Mouse (Mus musculus) cerebellum, postnatal 25 days (tissue): ENCODE results near the gene Rtn4r.

Source experiments
- DNase-seq, 2 experiments: peaks; one replicate each; pipeline ENCODE4 v3.0.0; 2021; ENCODE audit warnings: mixed read lengths in 2 of 2

The Rtn4r gene

GRCm38 (mm10) chr16:18159255-18159654, 31.8 kb downstream of the Rtn4r start:
- no peak for DNase-seq

- no peak for DNase-seq
Measured at GRCm38 (mm10) chr16:18159778-18160177, 32.3 kb downstream of the Rtn4r start.

GRCm38 (mm10) chr16:18160514-18160913, 33.1 kb downstream of the Rtn4r start:
- DNase-seq, result peak in 1 of 2 experiments; percentile 14

GRCm38 (mm10) chr16:18161190-18161589, 33.7 kb downstream of the Rtn4r start:
- DNase-seq, result no peak

GRCm38 (mm10) chr16:18164642-18165238, 37.3 kb downstream of the Rtn4r start:
- DNase-seq, result peak; percentile 42 to 58

GRCm38 (mm10) chr16:18166613-18167190, 39.3 kb downstream of the Rtn4r start:
- peak; percentile 47 to 67 for DNase-seq

GRCm38 (mm10) chr16:18169156-18169555, 41.7 kb downstream of the Rtn4r start:
- no peak for DNase-seq

GRCm38 (mm10) chr16:18169776-18170175, 42.3 kb downstream of the Rtn4r start:
- DNase-seq, result peak in 1 of 2 experiments; percentile 8

GRCm38 (mm10) chr16:18172266-18172855, 44.9 kb downstream of the Rtn4r start:
- DNase-seq, result peak; percentile 88 to 95

- DNase-seq, result peak in 1 of 2 experiments; percentile 29
Measured at GRCm38 (mm10) chr16:18173231-18173630, 45.8 kb downstream of the Rtn4r start.

- no peak for DNase-seq
Measured at GRCm38 (mm10) chr16:18173788-18174187, 46.3 kb downstream of the Rtn4r start.

- peak; percentile 47 to 57 for DNase-seq
Measured at GRCm38 (mm10) chr16:18175817-18176541, 48.5 kb downstream of the Rtn4r start.

GRCm38 (mm10) chr16:18176758-18177157, 49.3 kb downstream of the Rtn4r start:
- DNase-seq, result peak in 1 of 2 experiments; percentile 67

GRCm38 (mm10) chr16:18179591-18179990, 52.1 kb downstream of the Rtn4r start:
- no peak for DNase-seq

- no peak for DNase-seq
Measured at GRCm38 (mm10) chr16:18181398-18181797, 54.0 kb downstream of the Rtn4r start.

GRCm38 (mm10) chr16:18182766-18183165, 55.3 kb downstream of the Rtn4r start:
- no peak for DNase-seq

- no peak for DNase-seq
Measured at GRCm38 (mm10) chr16:18185715-18186449, 58.4 kb downstream of the Rtn4r start.

- no peak for DNase-seq
Measured at GRCm38 (mm10) chr16:18186798-18187197, 59.4 kb downstream of the Rtn4r start.

GRCm38 (mm10) chr16:18187221-18187620, 59.8 kb downstream of the Rtn4r start:
- DNase-seq, result no peak

GRCm38 (mm10) chr16:18191006-18191405, 63.6 kb downstream of the Rtn4r start:
- no peak for DNase-seq

GRCm38 (mm10) chr16:18194208-18194985, 67.0 kb downstream of the Rtn4r start:
- DNase-seq, result peak in 1 of 2 experiments; percentile 47

- no peak for DNase-seq
Measured at GRCm38 (mm10) chr16:18195068-18195467, 67.6 kb downstream of the Rtn4r start.
